Mouse (Mus musculus) hindbrain, embryonic 14.5 days (tissue): ENCODE measurements at regions not wholly inside any gene's neighbourhood (a gene's known extent, or its start where the extent isn't known, plus 50 kb on each side); places are given as distances from the start of the nearest gene placed in this dataset.

Experiments
- ATAC-seq: fragments of 200-750 bp; cut with Nextera tagmentation; 2 replicates; pipeline ENCODE4 v1.8.0; 2017; ENCODE audit warnings: moderate number of reproducible peaks, mild to moderate bottlenecking, moderate TSS enrichment, moderate library complexity; ENCODE audit not compliant: low FRiP score
- DNase-seq: peaks from one replicate; pipeline ENCODE4 v3.0.0-alpha.2; 2015; ENCODE audit warnings: low spot score
- H3K27ac ChIP-seq: fragments of 300-500 bp; sonication (generic); 2 replicates; pipeline ENCODE4 v1.5.1; 2014; ENCODE audit warnings: mild to moderate bottlenecking, moderate library complexity
- H3K27me3 ChIP-seq: fragments of 300-500 bp; sonication (generic); 2 replicates; pipeline ENCODE4 v1.6.1; 2014; ENCODE audit warnings: mild to moderate bottlenecking, low read length, mixed read lengths; ENCODE audit not compliant: control insufficient read depth, insufficient read depth
- H3K36me3 ChIP-seq: fragments of 300-500 bp; sonication (generic); replicated peaks from 2 replicates; pipeline ENCODE4 v1.6.1; 2014; ENCODE audit not compliant: control insufficient read depth, insufficient read depth
- H3K4me1 ChIP-seq: fragments of 300-500 bp; sonication (generic); replicated peaks from 2 replicates; pipeline ENCODE4 v1.6.1; 2014; ENCODE audit warnings: antibody characterized with exemption, low read length, mixed read lengths; ENCODE audit not compliant: control insufficient read depth, insufficient read depth
- H3K4me2 ChIP-seq: fragments of 300-500 bp; sonication (generic); replicated peaks from 2 replicates; pipeline ENCODE4 v1.6.1; 2014; ENCODE audit warnings: mild to moderate bottlenecking, moderate library complexity
- H3K4me3 ChIP-seq: fragments of 300-500 bp; sonication (generic); replicated peaks from 2 replicates; pipeline ENCODE4 v1.5.1; 2014; ENCODE audit warnings: mild to moderate bottlenecking, low read length
- H3K9ac ChIP-seq: fragments of 300-500 bp; sonication (generic); 2 replicates; pipeline ENCODE4 v1.6.1; 2014
- H3K9me3 ChIP-seq: fragments of 300-500 bp; sonication (generic); 2 replicates; pipeline ENCODE4 v1.6.1; 2016; ENCODE audit warnings: low read length; ENCODE audit not compliant: control insufficient read depth
- WGBS: fragments of 180-500 bp; shearing (Covaris S2); extraction: QIAGEN DNeasy Blood & Tissue Kit; methylation state at CpG from one replicate; pipeline ENCODE4 v1.1.7; 2014; 5-methylcytosine and 5-hydroxymethylcytosine counted together

DNA sequence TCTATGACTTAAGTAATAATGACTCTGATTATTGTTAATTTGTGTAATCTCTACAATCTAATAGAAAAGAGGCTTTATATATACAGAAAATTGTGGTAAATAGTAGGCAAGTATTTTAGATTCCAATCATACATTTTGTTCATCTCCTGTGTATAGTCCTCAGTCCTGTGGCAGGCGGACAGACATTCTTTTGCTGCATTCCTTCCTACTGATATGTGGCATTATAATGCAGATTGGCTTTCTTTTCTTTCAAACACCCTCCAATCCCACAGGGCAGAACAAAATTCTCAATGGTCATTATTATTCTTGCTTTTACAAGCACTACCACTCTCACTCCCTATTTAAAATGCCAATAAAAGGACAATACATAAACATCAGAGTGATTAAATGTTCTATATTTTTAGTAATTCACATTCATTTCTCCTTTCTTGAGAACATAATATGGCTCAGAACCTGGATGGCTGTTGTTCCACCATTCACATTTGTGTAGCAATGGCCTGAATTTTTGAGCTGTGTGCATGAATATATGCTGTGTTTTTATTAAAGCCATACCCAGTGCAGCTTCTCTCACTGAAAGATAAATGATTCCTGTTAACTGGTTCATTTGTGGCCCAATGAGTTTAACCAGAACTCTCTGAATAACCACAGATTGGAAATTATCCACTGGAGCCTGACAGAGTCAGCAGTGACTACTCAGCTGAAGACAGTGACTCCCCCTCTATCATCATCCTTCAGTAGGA is 194.6 kb downstream of the Gm43517 start:
- DNase-seq (no peak), ATAC-seq (no peak)
- 13% methylated on average over 1 of the region's 1 CpGs for WGBS
- Histone ChIP-seq H3K9me3 (no peaks in the 10 kb centered on the region), H3K27ac (no peak overlapping the region), H3K36me3 (no peaks in the 10 kb centered on the region), H3K27me3 (no peaks in the 10 kb centered on the region), H3K4me2 (no peak overlapping the region), H3K9ac (no peak overlapping the region), H3K4me1 (0 out of 2 replicates have a peak, but pooled peaks cover 6% of the 10 kb centered on the region), H3K4me3 (no peak overlapping the region)

DNA sequence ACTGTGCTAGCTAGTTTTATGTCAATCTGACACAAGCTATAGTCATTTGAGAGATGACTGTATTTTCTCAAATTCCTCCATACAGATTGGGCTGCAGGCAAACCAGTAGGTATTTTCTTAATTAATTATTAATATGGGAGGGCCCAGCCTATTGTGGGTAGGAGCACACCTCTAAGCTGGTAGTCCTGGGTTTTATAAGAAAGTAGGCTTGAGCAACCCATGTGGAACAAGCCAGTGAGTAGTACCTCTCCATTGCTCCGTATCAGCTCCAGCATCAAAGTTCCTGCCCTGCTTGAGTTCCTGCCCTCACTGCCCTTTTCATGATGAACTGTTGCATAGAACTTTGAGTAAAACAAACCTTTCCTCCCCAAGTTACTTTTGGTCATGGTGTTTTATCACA is 198.9 kb downstream of the Gm43517 start:
- 76% methylated on average over 1 of the region's 1 CpGs for WGBS
- no peaks in the 10 kb centered on the region for H3K9me3 ChIP-seq
- ATAC-seq = no peak

DNA sequence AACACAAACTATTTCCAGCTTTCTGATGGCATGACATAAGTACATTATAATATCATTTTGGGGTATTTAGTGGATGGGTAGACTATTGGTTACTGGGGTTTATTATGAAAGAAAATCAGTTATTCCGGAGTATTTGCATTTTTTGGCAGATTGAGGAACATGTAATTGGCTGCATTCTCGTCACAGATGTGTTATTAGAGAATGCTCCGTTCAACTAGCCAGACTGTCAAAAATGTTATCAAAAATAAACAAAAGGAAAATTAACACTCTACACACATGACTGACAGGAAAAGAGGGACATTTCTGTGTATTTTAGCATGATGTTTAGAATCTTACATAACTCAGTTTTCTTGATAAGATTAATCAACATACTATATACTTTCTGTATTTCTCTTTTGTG is 237.3 kb downstream of the Gm43517 start:
- no peak overlapping the region for H3K9ac ChIP-seq
- no peaks in the 10 kb centered on the region for H3K9me3 ChIP-seq
- H3K27ac ChIP-seq = no peak overlapping the region
- H3K27me3 ChIP-seq = no peaks in the 10 kb centered on the region
- H3K4me3 ChIP-seq = no peak overlapping the region
- no peaks in the 10 kb centered on the region for H3K4me1 ChIP-seq
- no peaks in the 10 kb centered on the region for H3K36me3 ChIP-seq
- ATAC-seq = no peak
- WGBS = 82% methylated on average over 3 of the region's 3 CpGs
- DNase-seq = no peak
- H3K4me2 ChIP-seq = no peak overlapping the region

More for the DNA sequence above, 198.9 kb downstream of the Gm43517 start:
- H3K4me3 ChIP-seq = no peak overlapping the region
- DNase-seq = no peak
- no peak overlapping the region for H3K27ac ChIP-seq
- H3K27me3 ChIP-seq = no peaks in the 10 kb centered on the region
- H3K9ac ChIP-seq = no peak overlapping the region
- no peaks in the 10 kb centered on the region for H3K36me3 ChIP-seq
- 0 out of 2 replicates have a peak, but pooled peaks cover 6% of the 10 kb centered on the region for H3K4me1 ChIP-seq
- H3K4me2 ChIP-seq = no peak overlapping the region

DNA sequence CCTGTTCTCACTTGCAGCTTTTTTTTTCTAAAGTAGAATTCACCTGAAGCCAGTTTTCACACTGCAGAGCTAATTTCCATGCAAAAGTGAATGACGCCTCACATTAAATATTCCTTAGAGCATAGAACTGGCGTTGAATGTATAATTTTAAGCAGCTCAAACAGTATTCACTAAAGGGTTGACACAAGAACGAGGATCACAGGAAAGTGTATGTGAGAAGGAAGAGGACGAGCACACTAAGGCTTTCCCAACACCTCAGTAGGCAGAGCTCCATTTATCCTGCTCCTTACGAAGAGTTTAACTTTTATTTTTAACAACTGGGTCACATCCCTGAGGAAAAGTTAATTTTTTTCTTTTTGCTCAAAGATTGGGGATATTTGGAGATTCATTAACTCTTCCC is 242.2 kb downstream of the Gm43517 start:
- Histone ChIP-seq H3K27ac (no peak overlapping the region), H3K9ac (no peak overlapping the region), H3K4me1 (no peaks in the 10 kb centered on the region), H3K4me2 (no peak overlapping the region), H3K9me3 (no peaks in the 10 kb centered on the region), H3K27me3 (no peaks in the 10 kb centered on the region), H3K36me3 (no peaks in the 10 kb centered on the region), H3K4me3 (no peak overlapping the region)
- WGBS = 70% methylated on average over 5 of the region's 5 CpGs
- DNase-seq (no peak), ATAC-seq (no peak)

DNA sequence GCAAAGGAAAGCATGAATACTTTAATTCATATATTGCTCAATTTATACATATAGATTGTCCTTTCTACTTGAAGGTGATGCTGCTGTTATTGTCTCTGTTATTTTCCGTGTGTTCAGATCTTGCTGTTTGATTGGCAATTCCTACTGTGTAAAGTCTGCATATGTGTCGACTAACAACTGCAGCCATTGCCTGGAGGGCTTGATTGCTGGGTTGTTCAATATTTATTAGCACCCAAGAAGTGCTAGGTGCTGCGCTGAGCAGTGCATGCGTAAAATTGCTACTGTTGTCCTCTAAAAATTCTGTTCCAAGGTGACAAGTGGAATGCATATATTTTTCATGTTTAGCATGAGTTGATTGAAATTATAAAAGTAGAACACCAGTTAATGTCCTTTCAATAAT is 243.0 kb downstream of the Gm43517 start:
- no peak overlapping the region for H3K27ac ChIP-seq
- WGBS = 64% methylated on average over 4 of the region's 4 CpGs
- H3K9ac ChIP-seq = no peak overlapping the region
- DNase-seq = no peak
- H3K4me2 ChIP-seq = no peak overlapping the region
- no peak for ATAC-seq
- H3K4me3 ChIP-seq = no peak overlapping the region
- no peaks in the 10 kb centered on the region for H3K27me3 ChIP-seq
- no peaks in the 10 kb centered on the region for H3K36me3 ChIP-seq
- H3K9me3 ChIP-seq = no peaks in the 10 kb centered on the region
- no peaks in the 10 kb centered on the region for H3K4me1 ChIP-seq

DNA sequence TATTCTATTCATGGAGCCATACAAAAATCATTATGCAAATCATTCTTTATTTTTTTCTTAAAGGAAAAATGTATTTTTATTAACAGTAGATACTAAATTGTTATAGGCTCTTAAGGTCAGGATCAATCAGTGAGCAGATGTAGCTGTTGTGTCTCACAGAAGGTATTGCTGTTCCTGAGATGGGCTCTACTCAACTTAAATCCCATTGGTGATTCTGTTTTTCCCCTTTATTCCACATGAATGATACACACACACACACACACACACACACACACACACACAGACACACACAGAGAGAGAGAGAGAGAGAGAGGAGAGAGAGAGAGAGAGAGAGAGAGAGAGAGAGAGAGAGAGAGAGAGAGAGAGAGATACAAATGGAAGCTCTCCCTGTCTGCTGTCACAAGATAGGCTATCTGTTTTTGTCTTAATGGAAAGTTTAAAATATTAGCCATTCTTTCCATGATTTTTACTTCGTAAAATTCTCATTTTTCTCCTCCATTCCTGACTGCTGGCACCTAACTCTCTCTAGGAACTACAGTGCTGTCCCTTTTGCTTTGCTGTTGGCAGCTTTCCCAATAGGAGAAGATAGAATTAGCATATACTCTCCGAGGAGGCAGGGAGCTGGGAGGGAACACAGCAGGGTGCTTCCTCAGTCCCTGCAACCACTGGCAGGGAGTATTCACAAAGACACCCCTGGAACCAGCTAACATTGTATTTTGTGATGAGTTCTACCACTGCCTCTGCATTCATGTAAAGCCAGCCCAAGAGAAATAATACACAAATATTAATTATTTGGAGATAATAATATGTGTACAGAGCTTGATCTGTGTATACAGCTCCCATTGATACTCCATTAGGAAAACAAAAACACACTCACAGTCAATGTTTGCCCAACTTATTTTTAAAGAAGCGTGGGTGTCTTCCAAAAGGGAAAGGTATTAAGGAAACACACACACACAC is 264.4 kb downstream of the Gm43517 start:
- Histone ChIP-seq H3K36me3 (no peaks in the 10 kb centered on the region), H3K4me2 (no peak overlapping the region), H3K4me3 (no peak overlapping the region), H3K4me1 (0 out of 2 replicates have a peak, but pooled peaks cover 4% of the 10 kb centered on the region), H3K27ac (no peak overlapping the region), H3K27me3 (no peaks in the 10 kb centered on the region), H3K9ac (no peak overlapping the region), H3K9me3 (no peaks in the 10 kb centered on the region)
- ATAC-seq (peak; percentile 89; the same call in 1 of the 2 replicates), DNase-seq (peak; percentile 36)
- WGBS = 20% methylated on average over 3 of the region's 3 CpGs
